Mouse (Mus musculus) cortical plate, adult 2 months (tissue): ENCODE results near the gene Dlg5.

Experiments used
- CTCF ChIP-seq: fragments of 200-500 bp; IDR thresholded peaks from 2 replicates; pipeline ENCODE4 v1.5.1; 2011; ENCODE audit warnings: mild to moderate bottlenecking, control low read depth, low read length; ENCODE audit not compliant: insufficient read depth; ENCODE audit errors: extremely low read depth
- POLR2A ChIP-seq: fragments of 200-500 bp; IDR thresholded peaks from 2 replicates; pipeline ENCODE4 v1.6.1; 2011; ENCODE audit warnings: mild to moderate bottlenecking, low read length, control low read depth; ENCODE audit not compliant: insufficient read depth; ENCODE audit errors: extremely low read depth

GRCm38 (mm10) chr14:24134623-24135290, 111.0 kb downstream of the Dlg5 start:
- TF ChIP-seq CTCF (no peak), POLR2A (no peak)
